Mouse (Mus musculus) Patski (cell line): ENCODE measurements around the gene Olfr1393. TPM values are rescaled to one million over a fixed set of nuclear protein-coding genes. Genes with fewer than 3 reads are reported as not detected.
A peak's percentile ranks its signal among the peaks of the same experiment; 100 is the strongest.

Experiments
- ATAC-seq: fragments of 100-300 bp; one replicate; pipeline ENCODE4 v1.8.0; 2021
- CTCF ChIA-PET: fragments of 350-600 bp; sonication (Branson Sonifier 250); formaldehyde crosslinking; loops from one replicate; lab custom pipeline; 2022; ENCODE audit warnings: inconsistent platforms; lab: Charles Lee
- POLR2A ChIA-PET: fragments of 350-600 bp; sonication (Branson Sonifier 250); formaldehyde crosslinking; loops from one replicate; lab custom pipeline; 2022; ENCODE audit warnings: antibody characterized with exemption, inconsistent platforms; lab: Charles Lee
- DNase-seq: peaks from one replicate; pipeline ENCODE4 v3.0.0-alpha.2; 2011; ENCODE audit warnings: low read depth, low spot score
- H3K27me3 ChIP-seq: fragments of 371-371 bp; one replicate; pipeline ENCODE4 v1.5.1; 2021
- CTCF ChIP-seq: fragments of 100-300 bp; IDR thresholded peaks from one replicate; pipeline ENCODE4 v1.5.1; 2021
- in situ Hi-C: fragments of 300-500 bp; cut with MboI; formaldehyde crosslinking; loops from 3 replicates; pipeline ENCODE4 v1.11.1; 2018; ENCODE audit warnings: low pct_unique_long_range_greater_than_20kb, mixed read lengths
- polyA plus RNA-seq: library from polyadenylated mRNA; unstranded; gene quantifications from one replicate; pipeline ENCODE4 v1.2.3, GENCODE M21; 2021

The Olfr1393 gene
- 0.04 TPM for polyA plus RNA-seq

DNA sequence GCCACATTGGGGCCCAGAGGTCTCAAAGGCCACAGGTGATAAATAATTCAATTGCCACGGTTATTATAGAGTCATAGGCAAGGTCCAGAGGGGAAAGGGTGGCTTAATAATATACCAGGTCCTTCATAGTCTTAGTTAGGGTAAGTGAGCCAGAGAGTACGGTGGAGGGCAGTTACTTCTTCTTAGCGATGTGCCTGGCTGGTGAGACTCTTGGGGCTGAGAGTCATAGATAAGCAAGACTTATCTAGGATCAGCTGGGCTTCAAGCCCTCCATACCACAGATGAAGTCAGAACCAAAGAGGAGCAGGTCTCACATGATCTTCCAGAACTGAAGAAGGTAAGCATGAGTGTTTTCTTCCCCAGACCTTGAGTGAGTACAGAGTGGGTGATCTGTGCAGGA lies at the start of gene Olfr1393:
Gene Olfr1393, plus strand, starts transcription at position 83 of the 400 bp plus-strand sequence.
- TF ChIP-seq CTCF: no peak
- in situ Hi-C loops: no loop called here
- H3K27me3 ChIP-seq: no peaks in the 10 kb centered on the region
- POLR2A ChIA-PET: no interaction called here
- no peak for ATAC-seq
- DNase-seq: no peak
- CTCF ChIA-PET: no interaction called here

DNA sequence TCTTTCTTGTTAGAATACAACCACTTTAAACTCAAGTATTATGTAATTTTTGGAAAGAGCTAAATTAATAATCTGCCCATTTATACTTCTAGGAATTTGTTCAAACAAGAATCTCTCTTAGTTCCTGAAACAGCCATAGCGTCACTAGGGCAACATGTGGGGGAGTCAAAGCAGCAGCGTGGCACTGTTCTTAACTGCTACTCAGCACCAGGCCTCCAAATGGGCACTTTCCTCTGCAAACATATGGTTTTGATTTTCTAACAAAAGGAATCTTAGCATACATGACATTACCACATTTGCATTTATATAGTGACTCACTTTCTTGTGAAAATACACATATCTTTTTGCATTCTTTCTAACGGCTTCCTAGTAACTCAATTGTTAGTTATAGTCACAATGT lies 45.3 kb upstream of the Olfr1393 start:
- ChIA-PET POLR2A (no interaction called here), CTCF (interaction anchor here (1.0 to 1.3 kb wide), 2 partner anchors 19 to 35 kb away, joined by 3 to 4 read pairs; no protein-coding TSS in a partner anchor)
- in situ Hi-C loops: no loop called here
- DNase-seq: no peak
- TF ChIP-seq CTCF: no peak
- ATAC-seq: no peak
- no peaks in the 10 kb centered on the region for H3K27me3 ChIP-seq

DNA sequence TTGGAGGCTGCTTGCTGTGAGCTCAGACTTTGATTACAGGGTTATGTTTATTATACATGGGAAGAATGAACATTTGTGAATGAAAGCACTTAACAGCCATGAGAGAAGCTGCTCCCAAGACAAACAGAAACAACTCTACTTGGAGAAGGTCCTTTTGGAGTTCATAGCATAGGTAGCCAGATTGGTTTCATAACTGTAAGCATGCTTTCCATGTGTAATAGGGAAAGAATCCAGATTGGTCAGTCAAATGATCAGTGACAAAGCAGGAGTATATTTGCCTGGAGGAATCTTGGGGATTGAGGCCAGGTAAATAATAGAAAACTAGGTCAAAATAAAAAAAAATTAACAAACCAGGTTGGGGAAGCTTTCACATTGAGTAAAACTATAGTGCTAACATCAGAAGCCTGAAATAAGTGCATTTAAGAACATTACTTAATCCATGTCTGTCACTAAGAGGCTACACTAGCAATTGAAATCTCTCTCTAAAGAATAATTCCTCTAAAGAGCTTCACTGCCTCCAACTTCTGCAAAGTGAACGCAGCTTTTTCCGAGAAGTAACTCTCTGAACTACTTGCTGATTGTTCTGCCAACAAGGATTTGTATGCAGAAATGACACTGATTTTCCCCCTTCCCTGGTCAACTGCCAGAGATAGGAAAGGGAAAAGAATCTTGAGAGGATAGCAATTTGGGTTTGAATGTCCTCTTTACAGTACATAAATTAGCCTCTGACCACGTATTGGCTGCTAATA lies 42.5 kb upstream of the Olfr1393 start:
- no peak for DNase-seq
- POLR2A ChIA-PET: interaction anchor here (1.0 kb wide), 1 partner anchor 33 kb away, joined by 4 read pairs; the partner anchor contains the start of gene Zfp62
- ATAC-seq: no peak
- no peaks in the 10 kb centered on the region for H3K27me3 ChIP-seq
- in situ Hi-C loops: no loop called here
- CTCF ChIA-PET: interaction anchor here (0.7 to 1.8 kb wide), 5 partner anchors 10 to 36 kb away, joined by 3 to 5 read pairs (median 3); no protein-coding TSS in a partner anchor
- no peak for TF ChIP-seq CTCF

- DNase-seq: no peak
- POLR2A ChIA-PET: no interaction called here
- CTCF ChIA-PET: no interaction called here
- TF ChIP-seq CTCF: no peak
- no peaks in the 10 kb centered on the region for H3K27me3 ChIP-seq
- ATAC-seq: no peak
- in situ Hi-C loops: no loop called here
Measured at GRCm38 (mm10) chr11:49236891-49237290, 41.2 kb upstream of the Olfr1393 start.

DNA sequence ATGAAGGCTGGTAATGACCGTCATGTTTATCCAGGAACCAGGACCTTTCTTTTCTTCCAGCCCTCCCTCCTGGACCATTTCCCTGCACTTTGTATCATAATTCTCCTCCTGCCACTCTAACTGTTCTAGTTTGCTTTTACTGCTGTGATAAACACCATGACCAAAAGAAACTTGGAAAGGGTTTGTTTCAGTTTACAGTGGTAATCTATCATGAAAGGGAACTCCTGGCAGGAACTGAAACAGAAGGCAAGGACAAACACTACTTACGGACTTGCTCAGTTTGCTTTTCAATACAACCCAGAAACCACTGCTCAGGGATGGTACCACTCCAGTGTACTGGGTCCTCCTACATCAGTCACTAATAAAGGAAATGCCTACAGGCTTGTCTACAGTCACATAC lies 40.6 kb upstream of the Olfr1393 start:
- DNase-seq: no peak
- H3K27me3 ChIP-seq: no peaks in the 10 kb centered on the region
- in situ Hi-C loops: no loop called here
- no peak for ATAC-seq
- CTCF ChIA-PET: no interaction called here
- POLR2A ChIA-PET: no interaction called here
- TF ChIP-seq CTCF: no peak

- in situ Hi-C loops: no loop called here
- DNase-seq: no peak
- ATAC-seq: no peak
- no peak for TF ChIP-seq CTCF
- H3K27me3 ChIP-seq: no peaks in the 10 kb centered on the region
- ChIA-PET CTCF (no interaction called here), POLR2A (no interaction called here)
Measured at GRCm38 (mm10) chr11:49240310-49240709, 37.8 kb upstream of the Olfr1393 start.

DNA sequence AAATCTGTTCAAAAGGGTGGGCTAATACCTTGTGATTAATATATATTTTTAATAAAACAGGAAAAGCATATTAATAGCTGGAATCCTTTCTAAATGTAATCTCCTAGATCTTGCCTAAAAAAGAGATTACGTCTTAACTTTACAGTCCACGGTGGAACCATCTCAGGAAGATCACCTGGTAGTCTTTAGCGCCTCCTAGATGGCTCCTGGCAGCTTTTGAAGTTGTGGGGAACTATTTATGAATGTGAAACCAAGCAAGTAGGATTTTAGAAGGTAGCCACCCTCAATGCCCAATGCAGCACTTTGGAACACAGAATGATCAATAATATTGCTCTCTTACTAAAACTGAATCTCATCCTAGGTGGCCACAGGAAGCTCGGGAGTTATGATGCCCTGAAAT lies 37.2 kb upstream of the Olfr1393 start:
- in situ Hi-C loops: no loop called here
- no peak for ATAC-seq
- ChIA-PET CTCF (no interaction called here), POLR2A (no interaction called here)
- H3K27me3 ChIP-seq: no peaks in the 10 kb centered on the region
- DNase-seq: no peak
- TF ChIP-seq CTCF: no peak

GRCm38 (mm10) chr11:49241471-49241870 lies 36.6 kb upstream of the Olfr1393 start:
- POLR2A ChIA-PET: interaction anchor here (0.5 kb wide), 1 partner anchor 29 kb away, joined by 3 read pairs; no protein-coding TSS in a partner anchor
- CTCF ChIA-PET: interaction anchor here (1.0 kb wide), 2 partner anchors 28 to 31 kb away, joined by 3 read pairs; no protein-coding TSS in a partner anchor

DNA sequence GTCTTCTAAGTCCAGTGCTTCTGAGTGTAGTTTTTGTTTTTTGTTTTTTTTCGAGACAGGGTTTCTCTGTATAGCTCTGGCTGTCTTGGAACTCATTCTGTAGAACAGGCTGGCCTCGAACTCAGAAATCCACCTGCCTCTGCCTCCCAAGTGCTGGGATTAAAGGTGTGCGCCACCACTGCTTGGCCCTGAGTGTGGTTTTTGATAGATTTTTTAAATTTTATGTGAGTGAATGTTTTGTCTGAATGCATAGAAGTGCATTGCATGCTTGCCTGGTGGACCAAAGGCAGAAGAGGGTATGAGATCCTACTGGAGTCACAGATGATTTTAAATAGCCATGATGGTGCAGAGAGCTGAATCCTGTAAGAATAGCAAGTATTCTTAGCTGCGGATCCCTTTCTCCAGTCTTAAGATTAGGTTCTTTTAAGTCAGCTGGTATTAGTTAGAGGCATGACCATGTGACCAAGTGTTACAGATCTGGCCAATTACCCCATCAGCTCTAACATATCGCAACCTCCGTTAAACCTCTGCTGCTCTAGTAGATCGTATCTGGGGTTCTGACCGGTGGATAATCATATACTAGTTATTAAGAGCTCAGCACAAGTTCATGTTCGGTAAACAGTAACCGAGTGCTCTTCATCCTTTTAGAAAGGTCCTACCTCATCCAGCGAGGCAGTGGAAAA lies 35.0 kb upstream of the Olfr1393 start:
- peak; percentile 0 for ATAC-seq

More at GRCm38 (mm10) chr11:49241471-49241870, 36.6 kb upstream of the Olfr1393 start:
- no peak for TF ChIP-seq CTCF
- DNase-seq: no peak
- no peak for ATAC-seq
- in situ Hi-C loops: no loop called here
- no peaks in the 10 kb centered on the region for H3K27me3 ChIP-seq

GRCm38 (mm10) chr11:49243727-49244594 lies 34.1 kb upstream of the Olfr1393 start, which contains the start of gene Mgat1:
Gene Mgat1 (plus strand): TSS chr11:49244191.
- in situ Hi-C loops: no loop called here
- no peak for TF ChIP-seq CTCF
- H3K27me3 ChIP-seq: no peaks in the 10 kb centered on the region
- ChIA-PET POLR2A (no interaction called here), CTCF (interaction anchor here (0.6 to 1.4 kb wide), 4 partner anchors 9 to 57 kb away, joined by 3 to 4 read pairs (median 3); partner anchors contain the start of genes Btnl9 and Zfp62)
- no peak for DNase-seq
- peak; percentile 89 for ATAC-seq

More for the DNA sequence above, 35.0 kb upstream of the Olfr1393 start:
- in situ Hi-C loops: no loop called here
- no peaks in the 10 kb centered on the region for H3K27me3 ChIP-seq
- POLR2A ChIA-PET: no interaction called here
- no peak for DNase-seq
- CTCF ChIA-PET: interaction anchor here (0.6 to 1.4 kb wide), 4 partner anchors 8 to 56 kb away, joined by 3 to 4 read pairs (median 3); partner anchors contain the start of genes Btnl9 and Zfp62
- no peak for TF ChIP-seq CTCF
